Comparison of ENCODE assay signal across 9 mouse cellular contexts in the genomic region with DNA sequence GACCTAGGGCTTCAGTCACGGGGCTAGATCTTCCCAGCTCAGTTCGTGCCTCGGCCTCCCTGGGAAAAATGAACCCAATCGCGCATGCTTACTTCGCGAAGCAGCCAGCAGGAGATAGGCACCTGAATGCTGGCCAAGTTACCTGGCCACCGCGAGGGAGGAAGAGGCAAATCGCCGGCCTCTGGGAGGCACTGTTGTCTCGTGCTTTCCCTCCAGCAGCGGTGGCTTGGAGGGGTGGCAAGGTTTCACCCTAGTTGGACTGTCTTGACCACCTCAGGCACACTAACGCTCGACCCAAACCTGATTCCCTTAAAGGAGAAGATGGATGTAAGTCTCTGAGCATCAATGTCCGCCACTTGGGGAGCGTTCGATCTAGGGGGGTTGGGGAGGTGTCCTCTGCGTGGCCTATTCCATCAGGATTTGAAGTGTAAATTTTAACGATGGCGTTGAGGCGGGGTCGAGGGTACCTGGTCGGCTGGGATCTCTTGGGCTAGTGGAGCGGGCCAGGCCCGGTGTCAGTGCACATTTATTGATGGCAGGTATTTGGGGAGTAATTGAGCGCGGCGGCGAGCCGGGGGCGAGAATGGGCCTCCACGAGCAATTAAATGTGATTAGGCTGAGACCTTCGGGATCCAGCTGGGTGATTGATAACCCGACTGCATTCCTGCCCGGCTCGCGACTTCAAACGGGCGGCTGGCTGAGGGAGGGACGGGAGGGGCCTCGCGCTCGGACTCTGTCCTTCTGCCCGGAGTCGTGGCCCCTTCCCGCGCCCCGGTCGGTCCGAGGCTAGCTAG. TPM values are rescaled to one million over a fixed set of nuclear protein-coding genes. Genes with fewer than 3 reads are reported as not detected.
DNase-seq lines count a peak whose midpoint lies in the region; ATAC-seq lines count a peak whose summit lies in the region.
"Had no signal": no experiment of that assay in that cellular context is flagged by ENCODE, and none has a peak within 500 bp of the region (broad histone marks: within the 10 kb centered on the region; RNA-seq: fewer than 3 reads in every experiment).

No protein-coding gene starts in this region.

- under 1% methylated on average over 51 of the region's 51 CpGs for WGBS in forebrain, embryonic 14.5 days

- no peaks in the 10 kb centered on the region; the same call in 1 of the 2 replicates for H3K4me1 ChIP-seq in forebrain, embryonic 14.5 days (ENCODE audit: control insufficient read depth, insufficient read depth, low read length)

- H3K4me2 ChIP-seq in forebrain, embryonic 14.5 days (ENCODE audit: low read length) = peak overlapping the region; percentile 35

- DNase-seq in urinary bladder, adult 2 months (ENCODE audit: low spot score) = peak; percentile 57
- DNase-seq in urinary bladder, postnatal 25 days (ENCODE audit: low spot score) = no peak
- no peak for DNase-seq in forebrain, embryonic 14.5 days (ENCODE audit: low spot score)
- peak; percentile 19 for DNase-seq in kidney, adult 9 months
- DNase-seq in lung, postnatal 14 days = peak; percentile 15
- DNase-seq in frontal cortex, postnatal 25 days (ENCODE audit: low spot score in 2 of 2) = no peak

- H3K27ac ChIP-seq in forebrain, embryonic 14.5 days (ENCODE audit: low read depth, low read length) = no peak overlapping the region

- no peaks in the 10 kb centered on the region for H3K36me3 ChIP-seq in forebrain, embryonic 14.5 days (ENCODE audit: control insufficient read depth, insufficient read depth, low read length)

- ATAC-seq in forebrain, embryonic 14.5 days = no peak
- ATAC-seq in megakaryocyte-erythroid progenitor cell, adult 5-6 weeks (replicated peaks; ENCODE audit: low FRiP score, low TSS enrichment, poor library complexity, severe bottlenecking) = no peak
- ATAC-seq in frontal cortex, adult (ENCODE audit: low TSS enrichment) = no peak

- H3K9ac ChIP-seq in forebrain, embryonic 14.5 days (ENCODE audit: low read length) = 0 out of 2 replicates have a peak overlapping the region, but pooled peaks have one; percentile 13

- H3K9me3 ChIP-seq in forebrain, embryonic 14.5 days (replicated peaks; ENCODE audit: control insufficient read depth, low read length) = no peaks in the 10 kb centered on the region

- H3K4me3 ChIP-seq in forebrain, embryonic 14.5 days (ENCODE audit: low read depth, low read length) = peak overlapping the region; percentile 8; the same call in 1 of the 2 replicates

- peaks cover 93% of the 10 kb centered on the region for H3K27me3 ChIP-seq in forebrain, embryonic 14.5 days (replicated peaks; ENCODE audit: control insufficient read depth, insufficient read depth, low read length)

RNA-seq across cellular contexts. Expression of a gene that starts 10.8 kb away (rescaled TPM):
- polyA plus RNA-seq in urinary bladder, adult 2 months (2012; rRNA removed) = 31.1 and 40.4 TPM in 2 replicates
- polyA plus RNA-seq in forebrain, embryonic 14.5 days (2014; fragmentation: Nextera tagmentation; extraction: Ambion mirVana) = 0.44 and 0.70 TPM in 2 replicates
- total RNA-seq in megakaryocyte-erythroid progenitor cell, adult 5-6 weeks (2014; fragmentation: Nextera tagmentation) = not detected in 2 replicates
- total RNA-seq in megakaryocyte-erythroid progenitor cell, adult 5-6 weeks (2017) = not detected in 2 replicates
- total RNA-seq: neutrophil, adult 5-6 weeks had no signal

Comparison
In these comparisons a context has a peak if more than half of its experiments do, and no peak if none do; other contexts are left out.
1. DNase-seq: peak in urinary bladder, adult 2 months (single experiment), kidney, adult 9 months (single experiment) and lung, postnatal 14 days (single experiment); none in urinary bladder, postnatal 25 days (single experiment), forebrain, embryonic 14.5 days (single experiment) and frontal cortex, postnatal 25 days (0 of 2).
2. RNA of a gene that starts 10.8 kb away (polyA plus RNA-seq): 31.1 to 40.4 TPM in urinary bladder, adult 2 months; 0.44 to 0.70 TPM in forebrain, embryonic 14.5 days; every median in the first group is over 10 times any median in the second.